Mouse (Mus musculus): ENCODE measurements around the gene 9530002B09Rik.

9530002B09Rik gene

GRCm38 (mm10) chr4:122688975-122689374, at the start of gene 9530002B09Rik:
9530002B09Rik (plus strand) TSS chr4:122689275.
- in situ Hi-C loops (cut with MboI, MseI), result no loop called here

Measured in regulatory T cell (primary cell).